12 mouse cellular contexts compared by ENCODE assay signal in the genomic region with DNA sequence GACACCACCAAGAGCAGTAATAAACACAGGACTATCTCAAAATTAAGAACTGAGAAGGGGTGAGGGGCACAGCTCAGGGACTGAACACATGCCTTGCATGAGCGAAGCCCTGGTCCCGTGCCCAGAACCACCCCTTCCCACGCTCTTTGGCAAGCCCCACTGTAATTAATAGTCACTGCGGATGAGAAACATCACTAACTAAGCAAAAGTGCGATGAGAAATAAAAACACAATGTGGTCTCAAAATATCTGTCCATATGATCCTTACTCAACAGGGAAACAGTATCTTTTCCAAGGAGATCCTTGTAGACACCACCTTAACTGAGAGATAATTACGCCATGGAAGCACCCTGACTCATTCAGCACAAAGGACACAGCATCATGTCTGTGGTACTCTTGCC. TPM values are rescaled to one million over a fixed set of nuclear protein-coding genes. Genes with fewer than 3 reads are reported as not detected.
DNase-seq lines count a peak whose midpoint lies in the region; ATAC-seq lines count a peak whose summit lies in the region.
"Had no signal": no experiment of that assay in that cellular context is flagged by ENCODE, and none has a peak within 500 bp of the region (broad histone marks: within the 10 kb centered on the region; RNA-seq: fewer than 3 reads in every experiment).

No protein-coding gene starts in this region.

- H3K4me1 ChIP-seq in neural tube, embryonic 15.5 days: 0 out of 2 replicates have a peak, but pooled peaks cover 3% of the 10 kb centered on the region
- no peaks in the 10 kb centered on the region for H3K4me1 ChIP-seq in midbrain, embryonic 10.5 days
- H3K4me1 ChIP-seq: limb, embryonic 10.5 days had no signal

- 80% methylated on average over 6 of the region's 6 CpGs for WGBS in neural tube, embryonic 15.5 days
- 94% methylated on average over 6 of the region's 6 CpGs for WGBS in midbrain, embryonic 10.5 days

- H3K27me3 ChIP-seq in neural tube, embryonic 15.5 days (replicated peaks): no peaks in the 10 kb centered on the region
- no peaks in the 10 kb centered on the region for H3K27me3 ChIP-seq in midbrain, embryonic 10.5 days (ENCODE audit: low read depth, poor library complexity, severe bottlenecking)

- ATAC-seq in neural tube, embryonic 15.5 days (ENCODE audit: low FRiP score): peak; percentile 68; the same call in 1 of the 2 replicates

- H3K4me2 ChIP-seq in neural tube, embryonic 15.5 days: no peak overlapping the region
- H3K4me2 ChIP-seq: heart, embryonic 11.5 days; lung, embryonic 14.5 days had no signal

- no peak overlapping the region for H3K27ac ChIP-seq in neural tube, embryonic 15.5 days (replicated peaks)
- no peak overlapping the region for H3K27ac ChIP-seq in midbrain, embryonic 10.5 days (replicated peaks)
- H3K27ac ChIP-seq: limb, embryonic 10.5 days had no signal

- no peak overlapping the region for H3K4me3 ChIP-seq in neural tube, embryonic 15.5 days (replicated peaks)
- no peak overlapping the region for H3K4me3 ChIP-seq in midbrain, embryonic 10.5 days
- H3K4me3 ChIP-seq: limb, embryonic 10.5 days had no signal

- no peak overlapping the region for H3K9ac ChIP-seq in neural tube, embryonic 15.5 days (replicated peaks)
- H3K9ac ChIP-seq: lung, embryonic 14.5 days had no signal

- peaks cover 27% of the 10 kb centered on the region for H3K36me3 ChIP-seq in neural tube, embryonic 15.5 days
- H3K36me3 ChIP-seq in midbrain, embryonic 10.5 days: peaks cover 43% of the 10 kb centered on the region

- H3K9me3 ChIP-seq in neural tube, embryonic 15.5 days (replicated peaks): no peaks in the 10 kb centered on the region
- H3K9me3 ChIP-seq in midbrain, embryonic 10.5 days (replicated peaks): no peaks in the 10 kb centered on the region
- H3K9me3 ChIP-seq: limb, embryonic 10.5 days had no signal

- DNase-seq in kidney, postnatal 10 days: peak; percentile 51
- no peak for DNase-seq in kidney, adult 8-10 months
- peak; percentile 65 for DNase-seq in brain, adult 2 months (ENCODE audit: low read depth, low spot score)
- DNase-seq in layer of hippocampus, adult 9-11 months: peak; percentile 85
- DNase-seq in heart, adult 8-10 months (ENCODE audit: low spot score): no peak
- no peak for DNase-seq in heart, adult 9 months (ENCODE audit: low spot score in 2 of 2)
- DNase-seq in midbrain, embryonic 10.5 days (ENCODE audit: low spot score): no peak
- DNase-seq: embryo, embryonic 11 days; lung, embryonic 14.5 days had no signal

RNA-seq across cellular contexts. Expression of a gene that starts 17.9 kb away (rescaled TPM):
- polyA plus RNA-seq in neural tube, embryonic 15.5 days (2015; fragmentation: Nextera tagmentation; extraction: Ambion mirVana): 7.5 and 7.6 TPM in 2 replicates
- total RNA-seq in heart, adult 8-10 months (2022): 1 to 10 TPM; 5.9 to 8.9 (median 6.6) TPM
- polyA plus RNA-seq in midbrain, embryonic 10.5 days (2016; fragmentation: Nextera tagmentation; extraction: Ambion mirVana): 7.5 and 8.2 TPM in 2 replicates

RNA-seq across cellular contexts. Expression of a gene that starts 49.6 kb away (rescaled TPM):
- 11.4 and 12.3 TPM in 2 replicates for polyA plus RNA-seq in neural tube, embryonic 15.5 days (2015; fragmentation: Nextera tagmentation; extraction: Ambion mirVana)
- total RNA-seq in heart, adult 8-10 months (2022): 10 to 100 TPM; 42.2 to 50.1 (median 45.1) TPM
- 6.1 and 6.6 TPM in 2 replicates for polyA plus RNA-seq in midbrain, embryonic 10.5 days (2016; fragmentation: Nextera tagmentation; extraction: Ambion mirVana)

Comparison
In these comparisons a context has a peak if more than half of its experiments do, and no peak if none do; other contexts are left out.
1. DNase-seq: peak in kidney, postnatal 10 days (single experiment), brain, adult 2 months (single experiment) and layer of hippocampus, adult 9-11 months (single experiment); none in kidney, adult 8-10 months (0 of 2), heart, adult 8-10 months (single experiment), heart, adult 9 months (0 of 2) and midbrain, embryonic 10.5 days (single experiment).